Mouse (Mus musculus): ENCODE results near the gene Colgalt1. TPM values are rescaled to one million over a fixed set of nuclear protein-coding genes. Genes with fewer than 3 reads are reported as not detected.

Colgalt1 gene
- polyA plus RNA-seq, 1 experiment from 2014 or later, result 107 TPM

DNA sequence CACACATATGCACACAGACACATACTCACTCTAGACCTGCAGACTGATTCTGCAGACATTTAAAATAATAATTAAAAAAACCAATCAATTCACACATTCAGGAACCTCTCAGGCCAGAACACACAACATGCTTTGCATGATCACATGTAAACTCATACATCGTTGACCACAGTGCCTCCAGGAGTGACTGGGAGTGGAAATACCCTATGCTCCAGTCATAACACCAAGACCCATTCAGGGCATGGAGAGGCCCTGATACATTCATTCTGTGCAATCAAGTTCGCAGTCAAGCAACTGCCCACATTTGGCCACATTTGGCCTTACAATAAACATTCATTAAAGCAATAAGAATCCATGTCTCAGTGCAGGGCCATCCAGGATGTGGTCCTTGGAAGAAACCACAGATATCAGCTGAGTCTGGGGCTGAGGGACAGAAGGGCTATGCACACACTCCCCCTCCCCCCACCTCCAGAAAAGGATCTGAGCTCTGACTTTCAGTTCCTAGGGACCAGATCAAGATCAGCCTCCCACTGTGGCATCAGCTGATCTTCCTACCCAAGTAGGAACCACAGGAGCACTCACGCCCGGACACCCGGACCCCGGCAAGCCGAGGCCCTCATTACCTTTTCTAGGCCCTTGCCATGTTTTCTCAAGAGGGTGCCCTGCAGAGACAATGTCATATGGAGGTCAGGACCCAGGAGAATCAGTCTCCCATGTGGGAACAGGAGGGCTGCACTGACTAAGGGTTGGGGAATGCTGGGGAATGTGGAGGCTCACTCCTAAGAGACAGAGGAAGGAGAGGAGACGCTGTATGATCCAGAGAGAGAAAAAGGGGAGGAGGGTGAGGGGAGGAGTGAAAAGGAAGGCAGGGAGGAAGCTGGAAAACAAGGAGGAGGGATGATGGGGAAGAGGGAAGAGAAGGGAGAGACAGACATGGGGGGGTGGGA is 26.6 kb downstream of the Colgalt1 start:
- H3K27ac ChIP-seq (replicated peaks; ENCODE audit: low read depth, low read length), result no peak overlapping the region
- no peak overlapping the region for H3K4me2 ChIP-seq (ENCODE audit: low read depth, low read length)
- DNase-seq (ENCODE audit: low spot score), result no peak
- H3K4me3 ChIP-seq (ENCODE audit: low read depth, low read length), result no peak overlapping the region
- H3K4me1 ChIP-seq (ENCODE audit: control insufficient read depth, insufficient read depth, low read length), result no peaks in the 10 kb centered on the region
- H3K9me3 ChIP-seq (ENCODE audit: control insufficient read depth, low read length), result no peaks in the 10 kb centered on the region
- 65% methylated on average over 8 of the region's 8 CpGs for WGBS
- H3K9ac ChIP-seq (ENCODE audit: low read depth, low read length), result no peak overlapping the region
- H3K36me3 ChIP-seq (ENCODE audit: control insufficient read depth, insufficient read depth, low read length), result no peaks in the 10 kb centered on the region
- ATAC-seq (ENCODE audit: low read depth), result no peak
- peaks cover 13% of the 10 kb centered on the region for H3K27me3 ChIP-seq (replicated peaks; ENCODE audit: control insufficient read depth, insufficient read depth, low read length)

GRCm38 (mm10) chr8:71638321-71638720 is 27.5 kb downstream of the Colgalt1 start:
- Histone ChIP-seq H3K4me2 (ENCODE audit: low read depth, low read length) (no peak overlapping the region), H3K9me3 (ENCODE audit: control insufficient read depth, low read length) (no peaks in the 10 kb centered on the region), H3K36me3 (ENCODE audit: control insufficient read depth, insufficient read depth, low read length) (no peaks in the 10 kb centered on the region), H3K27me3 (replicated peaks; ENCODE audit: control insufficient read depth, insufficient read depth, low read length) (peaks cover 13% of the 10 kb centered on the region), H3K27ac (replicated peaks; ENCODE audit: low read depth, low read length) (no peak overlapping the region), H3K4me3 (ENCODE audit: low read depth, low read length) (no peak overlapping the region), H3K9ac (ENCODE audit: low read depth, low read length) (no peak overlapping the region), H3K4me1 (ENCODE audit: control insufficient read depth, insufficient read depth, low read length) (no peaks in the 10 kb centered on the region)
- DNase-seq (ENCODE audit: low spot score), result no peak
- ATAC-seq (ENCODE audit: low read depth), result no peak
- 72% methylated on average over 6 of the region's 6 CpGs for WGBS

GRCm38 (mm10) chr8:71639318-71639717 is 28.5 kb downstream of the Colgalt1 start:
- peaks cover 7% of the 10 kb centered on the region for H3K27me3 ChIP-seq (replicated peaks; ENCODE audit: control insufficient read depth, insufficient read depth, low read length)
- no peak for DNase-seq (ENCODE audit: low spot score)
- 83% methylated on average over 4 of the region's 4 CpGs for WGBS
- H3K4me3 ChIP-seq (ENCODE audit: low read depth, low read length), result no peak overlapping the region
- H3K36me3 ChIP-seq (ENCODE audit: control insufficient read depth, insufficient read depth, low read length), result no peaks in the 10 kb centered on the region
- no peak overlapping the region for H3K27ac ChIP-seq (replicated peaks; ENCODE audit: low read depth, low read length)
- H3K9me3 ChIP-seq (ENCODE audit: control insufficient read depth, low read length), result no peaks in the 10 kb centered on the region
- no peak overlapping the region for H3K4me2 ChIP-seq (ENCODE audit: low read depth, low read length)
- ATAC-seq (ENCODE audit: low read depth), result no peak
- no peaks in the 10 kb centered on the region for H3K4me1 ChIP-seq (ENCODE audit: control insufficient read depth, insufficient read depth, low read length)
- no peak overlapping the region for H3K9ac ChIP-seq (ENCODE audit: low read depth, low read length)

- no peak overlapping the region for H3K9ac ChIP-seq (ENCODE audit: low read depth, low read length)
- ATAC-seq (ENCODE audit: low read depth), result no peak
- no peak for DNase-seq (ENCODE audit: low spot score)
- no peaks in the 10 kb centered on the region for H3K27me3 ChIP-seq (replicated peaks; ENCODE audit: control insufficient read depth, insufficient read depth, low read length)
- H3K4me3 ChIP-seq (ENCODE audit: low read depth, low read length), result no peak overlapping the region
- H3K27ac ChIP-seq (replicated peaks; ENCODE audit: low read depth, low read length), result no peak overlapping the region
- H3K36me3 ChIP-seq (ENCODE audit: control insufficient read depth, insufficient read depth, low read length), result no peaks in the 10 kb centered on the region
- WGBS, result 82% methylated on average over 9 of the region's 9 CpGs
- no peaks in the 10 kb centered on the region for H3K9me3 ChIP-seq (ENCODE audit: control insufficient read depth, low read length)
- no peaks in the 10 kb centered on the region for H3K4me1 ChIP-seq (ENCODE audit: control insufficient read depth, insufficient read depth, low read length)
- no peak overlapping the region for H3K4me2 ChIP-seq (ENCODE audit: low read depth, low read length)
Measured at GRCm38 (mm10) chr8:71645510-71645909, 34.7 kb downstream of the Colgalt1 start.

DNA sequence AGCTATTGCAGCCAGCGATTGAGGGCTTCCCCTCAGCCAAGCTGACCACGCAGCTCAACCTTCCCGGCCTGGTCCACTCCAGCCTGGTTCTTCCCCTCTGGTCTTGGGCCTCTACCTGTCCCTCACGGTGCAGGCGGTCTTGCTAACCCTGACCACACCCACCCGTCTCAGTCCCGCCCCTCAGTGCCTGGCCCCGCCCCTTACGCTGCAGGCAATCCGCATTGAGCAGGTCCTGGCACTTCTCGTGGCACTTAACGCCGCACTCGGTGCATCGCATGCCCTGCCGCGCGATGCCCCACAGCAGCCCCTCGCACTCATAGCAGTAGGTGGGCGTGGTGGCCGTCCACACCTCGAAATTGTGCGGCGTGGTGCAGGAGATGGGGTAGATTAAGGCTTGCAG is 43.8 kb downstream of the Colgalt1 start:
- Histone ChIP-seq H3K27ac (replicated peaks; ENCODE audit: low read depth, low read length) (no peak overlapping the region), H3K4me3 (ENCODE audit: low read depth, low read length) (peak overlapping the region; percentile 6; the same call in 1 of the 2 replicates), H3K9ac (ENCODE audit: low read depth, low read length) (0 out of 2 replicates have a peak overlapping the region, but pooled peaks have one; percentile 48), H3K27me3 (replicated peaks; ENCODE audit: control insufficient read depth, insufficient read depth, low read length) (peaks cover 55% of the 10 kb centered on the region), H3K4me1 (ENCODE audit: control insufficient read depth, insufficient read depth, low read length) (no peaks in the 10 kb centered on the region), H3K36me3 (ENCODE audit: control insufficient read depth, insufficient read depth, low read length) (no peaks in the 10 kb centered on the region), H3K4me2 (ENCODE audit: low read depth, low read length) (peak overlapping the region; percentile 39), H3K9me3 (ENCODE audit: control insufficient read depth, low read length) (no peaks in the 10 kb centered on the region)
- WGBS, result 2% methylated on average over 17 of the region's 24 CpGs
- ATAC-seq (ENCODE audit: low read depth) (no peak), DNase-seq (ENCODE audit: low spot score) (no peak)

DNA sequence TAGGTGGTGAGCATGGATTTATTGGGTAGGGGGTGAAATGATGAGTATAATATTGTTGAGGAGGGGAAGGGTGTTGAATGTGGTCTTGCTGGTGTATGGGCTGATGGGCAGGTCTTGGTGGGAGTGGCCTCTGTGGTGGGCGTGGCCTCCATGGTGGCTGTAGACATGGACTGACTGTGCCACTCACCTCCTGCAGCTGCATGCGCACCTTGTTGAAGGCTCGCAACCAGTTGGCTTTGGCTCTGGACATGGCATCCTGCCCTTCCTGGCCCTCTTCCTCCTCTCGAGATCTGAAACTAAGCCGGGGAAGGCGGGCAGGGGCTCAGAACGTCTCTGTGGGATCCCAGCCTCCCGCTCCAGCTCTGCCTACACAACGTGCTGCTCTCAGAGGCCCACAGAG is 47.0 kb downstream of the Colgalt1 start:
- no peak for ATAC-seq (ENCODE audit: low read depth)
- no peaks in the 10 kb centered on the region for H3K36me3 ChIP-seq (ENCODE audit: control insufficient read depth, insufficient read depth, low read length)
- H3K4me3 ChIP-seq (ENCODE audit: low read depth, low read length), result no peak overlapping the region
- H3K27me3 ChIP-seq (replicated peaks; ENCODE audit: control insufficient read depth, insufficient read depth, low read length), result peaks cover 69% of the 10 kb centered on the region
- H3K27ac ChIP-seq (replicated peaks; ENCODE audit: low read depth, low read length), result no peak overlapping the region
- no peak overlapping the region for H3K9ac ChIP-seq (ENCODE audit: low read depth, low read length)
- no peaks in the 10 kb centered on the region for H3K9me3 ChIP-seq (ENCODE audit: control insufficient read depth, low read length)
- H3K4me2 ChIP-seq (ENCODE audit: low read depth, low read length), result no peak overlapping the region
- H3K4me1 ChIP-seq (ENCODE audit: control insufficient read depth, insufficient read depth, low read length), result no peaks in the 10 kb centered on the region
- DNase-seq (ENCODE audit: low spot score), result no peak
- 21% methylated on average over 5 of the region's 9 CpGs for WGBS

- H3K9ac ChIP-seq (ENCODE audit: low read depth, low read length), result no peak overlapping the region
- H3K4me2 ChIP-seq (ENCODE audit: low read depth, low read length), result no peak overlapping the region
- ATAC-seq (ENCODE audit: low read depth), result no peak
- H3K27ac ChIP-seq (replicated peaks; ENCODE audit: low read depth, low read length), result no peak overlapping the region
- WGBS, result 37% methylated on average over 17 of the region's 17 CpGs
- no peak overlapping the region for H3K4me3 ChIP-seq (ENCODE audit: low read depth, low read length)
- H3K9me3 ChIP-seq (ENCODE audit: control insufficient read depth, low read length), result no peaks in the 10 kb centered on the region
- no peak for DNase-seq (ENCODE audit: low spot score)
- H3K4me1 ChIP-seq (ENCODE audit: control insufficient read depth, insufficient read depth, low read length), result no peaks in the 10 kb centered on the region
- peaks cover 66% of the 10 kb centered on the region for H3K27me3 ChIP-seq (replicated peaks; ENCODE audit: control insufficient read depth, insufficient read depth, low read length)
- H3K36me3 ChIP-seq (ENCODE audit: control insufficient read depth, insufficient read depth, low read length), result no peaks in the 10 kb centered on the region
Measured at GRCm38 (mm10) chr8:71658515-71659049, 47.8 kb downstream of the Colgalt1 start.

DNA sequence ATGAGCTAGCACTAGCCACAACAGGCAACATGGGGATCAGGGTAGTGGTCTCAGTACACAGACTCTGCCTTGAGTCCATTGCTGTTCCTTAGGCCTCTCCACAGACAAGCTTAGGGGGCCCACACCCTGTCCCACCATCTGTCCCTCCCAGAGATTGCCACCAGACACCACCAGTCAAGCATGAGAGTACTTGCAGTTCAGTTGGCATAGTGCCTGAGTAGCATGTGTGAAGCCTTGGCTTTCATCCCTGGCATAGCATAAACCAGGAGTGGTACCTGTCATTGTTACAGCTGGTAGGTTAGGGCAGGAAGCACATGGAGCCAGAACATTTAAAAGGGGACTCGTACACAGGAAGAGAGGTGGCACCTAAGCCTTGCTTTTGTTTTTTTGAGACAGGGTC is 49.0 kb downstream of the Colgalt1 start:
- WGBS, result 69% methylated on average over 1 of the region's 1 CpGs
- Histone ChIP-seq H3K4me1 (ENCODE audit: control insufficient read depth, insufficient read depth, low read length) (no peaks in the 10 kb centered on the region), H3K4me3 (ENCODE audit: low read depth, low read length) (no peak overlapping the region), H3K36me3 (ENCODE audit: control insufficient read depth, insufficient read depth, low read length) (no peaks in the 10 kb centered on the region), H3K4me2 (ENCODE audit: low read depth, low read length) (no peak overlapping the region), H3K9me3 (ENCODE audit: control insufficient read depth, low read length) (no peaks in the 10 kb centered on the region), H3K9ac (ENCODE audit: low read depth, low read length) (no peak overlapping the region), H3K27me3 (replicated peaks; ENCODE audit: control insufficient read depth, insufficient read depth, low read length) (peaks cover 54% of the 10 kb centered on the region), H3K27ac (replicated peaks; ENCODE audit: low read depth, low read length) (no peak overlapping the region)
- no peak for ATAC-seq (ENCODE audit: low read depth)
- no peak for DNase-seq (ENCODE audit: low spot score)

All from embryonic facial prominence, embryonic 14.5 days (tissue).